Mouse (Mus musculus): Measurements from ENCODE around the gene Bbs9. TPM values are rescaled to one million over a fixed set of nuclear protein-coding genes. Genes with fewer than 3 reads are reported as not detected.

Gene Bbs9
- polyA plus RNA-seq, 1 experiment from 2014 or later = 15.5 TPM

DNA sequence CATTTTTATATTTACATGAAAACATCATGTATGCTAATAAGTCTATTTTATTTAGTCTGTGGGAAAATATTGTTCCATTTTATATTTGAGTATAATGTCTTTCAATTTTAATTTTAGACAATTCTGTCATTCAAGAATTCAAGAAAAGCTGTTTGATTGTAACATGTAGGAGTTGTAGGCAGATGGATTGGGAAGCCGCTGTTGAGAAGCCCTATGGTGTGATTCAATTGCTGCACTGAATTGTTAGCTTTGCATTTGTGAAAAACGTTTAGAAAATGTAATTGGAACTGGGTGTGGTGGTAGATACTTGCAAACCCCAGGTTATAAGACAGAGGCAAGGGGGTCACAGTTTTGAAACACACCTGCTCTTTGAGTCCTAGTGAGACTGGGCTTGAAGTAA is 121.1 kb downstream of the Bbs9 start:
- 61% methylated on average over 2 of the region's 2 CpGs for WGBS (ENCODE audit: missing documents)
- Histone ChIP-seq H3K79me2 (ENCODE audit: inconsistent target) (no peaks in the 10 kb centered on the region), H3K27ac (no peak overlapping the region), H3K36me3 (ENCODE audit: inconsistent target) (no peaks in the 10 kb centered on the region), H3K4me3 (ENCODE audit: inconsistent target) (no peak overlapping the region)

GRCm38 (mm10) chr9:22613271-22613824 is 137.8 kb downstream of the Bbs9 start:
- Histone ChIP-seq H3K27ac (no peak overlapping the region), H3K4me3 (ENCODE audit: inconsistent target) (no peak overlapping the region), H3K36me3 (ENCODE audit: inconsistent target) (no peaks in the 10 kb centered on the region), H3K79me2 (ENCODE audit: inconsistent target) (no peaks in the 10 kb centered on the region)
- 97% methylated on average over 6 of the region's 6 CpGs for WGBS (ENCODE audit: missing documents)

DNA sequence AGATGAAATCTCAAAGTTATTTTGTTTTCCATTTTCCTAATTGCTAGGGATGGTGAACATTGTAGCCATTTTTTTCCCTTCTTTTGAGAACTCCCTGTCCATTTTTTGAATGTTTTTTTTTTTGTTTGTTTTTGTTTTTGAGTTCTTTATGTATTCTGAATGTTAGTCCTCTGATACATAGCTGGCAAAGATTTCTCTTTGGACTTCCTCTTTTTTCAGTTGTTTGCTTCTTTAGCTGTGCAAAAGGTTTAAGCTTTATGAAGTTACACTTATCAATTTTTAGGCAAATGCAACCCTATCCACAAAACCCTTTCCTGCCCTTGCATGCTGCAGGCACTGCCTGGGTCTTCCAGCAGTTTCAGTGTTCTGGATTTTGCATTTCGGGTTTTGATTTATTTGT is 143.7 kb downstream of the Bbs9 start:
- H3K27ac ChIP-seq = no peak overlapping the region
- H3K79me2 ChIP-seq (ENCODE audit: inconsistent target) = no peaks in the 10 kb centered on the region
- H3K4me3 ChIP-seq (ENCODE audit: inconsistent target) = no peak overlapping the region
- WGBS (ENCODE audit: missing documents) = 82% methylated on average over 1 of the region's 1 CpGs
- H3K36me3 ChIP-seq (ENCODE audit: inconsistent target) = no peaks in the 10 kb centered on the region

GRCm38 (mm10) chr9:22624966-22625365 is 149.5 kb downstream of the Bbs9 start:
- Histone ChIP-seq H3K27ac (no peak overlapping the region), H3K4me3 (ENCODE audit: inconsistent target) (no peak overlapping the region), H3K79me2 (ENCODE audit: inconsistent target) (no peaks in the 10 kb centered on the region), H3K36me3 (ENCODE audit: inconsistent target) (no peaks in the 10 kb centered on the region)
- 50% methylated on average over 9 of the region's 9 CpGs for WGBS (ENCODE audit: missing documents)

- Histone ChIP-seq H3K36me3 (ENCODE audit: inconsistent target) (no peaks in the 10 kb centered on the region), H3K79me2 (ENCODE audit: inconsistent target) (no peaks in the 10 kb centered on the region), H3K27ac (no peak overlapping the region), H3K4me3 (ENCODE audit: inconsistent target) (no peak overlapping the region)
- WGBS (ENCODE audit: missing documents) = 88% methylated on average over 2 of the region's 3 CpGs
These were observed 150.5 kb downstream of the Bbs9 start for GRCm38 (mm10) chr9:22626014-22626413.

DNA sequence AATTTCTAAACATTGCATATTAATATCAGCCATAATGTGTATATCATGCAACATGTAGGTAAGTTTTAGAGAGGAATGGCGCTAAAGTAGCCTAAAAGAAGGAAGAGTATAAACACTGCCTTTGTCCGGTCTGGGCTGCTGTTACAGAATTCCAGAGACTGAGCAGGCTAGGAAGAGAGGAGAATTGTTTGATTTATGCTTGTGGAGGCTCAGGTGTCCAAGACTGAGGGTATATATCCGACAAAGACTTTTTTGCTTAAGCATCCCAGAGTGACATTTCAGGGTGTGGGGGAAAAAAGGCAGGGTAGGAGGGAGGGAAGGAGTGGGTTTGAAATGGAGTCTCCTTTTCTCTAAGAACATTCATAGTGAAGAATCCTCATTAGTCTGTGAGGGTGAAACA is 152.4 kb downstream of the Bbs9 start:
- H3K27ac ChIP-seq = no peak overlapping the region
- H3K79me2 ChIP-seq (ENCODE audit: inconsistent target) = no peaks in the 10 kb centered on the region
- H3K4me3 ChIP-seq (ENCODE audit: inconsistent target) = no peak overlapping the region
- H3K36me3 ChIP-seq (ENCODE audit: inconsistent target) = no peaks in the 10 kb centered on the region
- 97% methylated on average over 3 of the region's 3 CpGs for WGBS (ENCODE audit: missing documents)

GRCm38 (mm10) chr9:22632800-22633485 is 157.4 kb downstream of the Bbs9 start:
- H3K36me3 ChIP-seq (ENCODE audit: inconsistent target) = no peaks in the 10 kb centered on the region
- H3K79me2 ChIP-seq (ENCODE audit: inconsistent target) = no peaks in the 10 kb centered on the region
- 96% methylated on average over 9 of the region's 9 CpGs for whole genome bisulfite sequencing (ENCODE audit: missing documents)
- H3K4me3 ChIP-seq (ENCODE audit: inconsistent target) = no peak overlapping the region
- H3K27ac ChIP-seq = no peak overlapping the region

DNA sequence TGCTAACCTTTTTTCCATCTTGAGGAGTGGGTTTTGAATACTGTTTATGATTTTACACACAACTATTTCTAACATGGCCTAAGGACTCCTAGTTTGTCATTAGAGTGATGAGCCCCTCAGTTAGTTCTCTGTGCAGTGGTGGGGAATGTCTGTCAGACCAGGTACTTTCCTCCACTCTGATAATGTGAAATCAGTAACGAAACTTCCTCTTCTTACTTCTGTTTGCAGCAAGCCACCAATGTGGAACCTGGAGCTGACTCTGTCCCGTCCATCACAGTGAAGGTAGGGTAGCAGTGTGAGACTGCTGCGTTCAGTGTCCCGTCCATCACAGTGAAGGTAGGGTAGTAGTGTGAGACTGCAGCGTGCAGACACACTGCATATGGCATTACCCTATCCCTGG is 163.0 kb downstream of the Bbs9 start:
- Histone ChIP-seq H3K36me3 (ENCODE audit: inconsistent target) (no peaks in the 10 kb centered on the region), H3K79me2 (ENCODE audit: inconsistent target) (no peaks in the 10 kb centered on the region), H3K4me3 (ENCODE audit: inconsistent target) (no peak overlapping the region), H3K27ac (no peak overlapping the region)
- 69% methylated on average over 5 of the region's 5 CpGs for WGBS (ENCODE audit: missing documents)

- no peak overlapping the region for H3K4me3 ChIP-seq (ENCODE audit: inconsistent target)
- 14% methylated on average over 13 of the region's 13 CpGs for WGBS (ENCODE audit: missing documents)
- H3K27ac ChIP-seq = no peak overlapping the region
- no peaks in the 10 kb centered on the region for H3K79me2 ChIP-seq (ENCODE audit: inconsistent target)
- no peaks in the 10 kb centered on the region for H3K36me3 ChIP-seq (ENCODE audit: inconsistent target)
These were observed 165.3 kb downstream of the Bbs9 start for GRCm38 (mm10) chr9:22640683-22641431.

DNA sequence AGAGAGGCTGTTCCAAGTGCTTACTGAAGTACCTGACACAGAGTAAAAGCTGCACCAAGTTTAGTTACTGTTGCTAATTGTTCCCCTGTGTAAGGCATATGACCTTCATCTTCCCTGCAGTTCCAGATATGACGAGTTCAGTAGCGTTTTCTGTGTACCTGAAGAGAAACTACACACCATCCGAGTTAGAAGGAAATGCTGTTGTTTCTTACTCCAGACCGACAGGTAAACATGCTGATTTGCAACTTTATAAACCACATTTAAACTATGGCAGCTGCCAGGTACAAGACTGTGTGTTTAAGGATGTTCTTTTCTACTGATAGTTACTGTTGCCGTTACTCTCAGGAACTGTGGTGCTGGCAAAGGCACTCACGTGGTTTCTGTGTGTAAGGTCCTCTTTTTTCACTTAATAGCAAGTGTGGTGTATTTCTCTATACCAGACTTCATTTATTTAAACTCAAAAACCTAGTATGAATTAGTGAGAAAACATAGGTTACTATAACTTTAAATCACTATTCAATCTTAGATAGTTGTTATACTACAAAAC is 170.4 kb downstream of the Bbs9 start:
- Histone ChIP-seq H3K27ac (no peak overlapping the region), H3K36me3 (ENCODE audit: inconsistent target) (no peaks in the 10 kb centered on the region), H3K4me3 (ENCODE audit: inconsistent target) (no peak overlapping the region), H3K79me2 (ENCODE audit: inconsistent target) (no peaks in the 10 kb centered on the region)
- 25% methylated on average over 6 of the region's 6 CpGs for WGBS (ENCODE audit: missing documents)

DNA sequence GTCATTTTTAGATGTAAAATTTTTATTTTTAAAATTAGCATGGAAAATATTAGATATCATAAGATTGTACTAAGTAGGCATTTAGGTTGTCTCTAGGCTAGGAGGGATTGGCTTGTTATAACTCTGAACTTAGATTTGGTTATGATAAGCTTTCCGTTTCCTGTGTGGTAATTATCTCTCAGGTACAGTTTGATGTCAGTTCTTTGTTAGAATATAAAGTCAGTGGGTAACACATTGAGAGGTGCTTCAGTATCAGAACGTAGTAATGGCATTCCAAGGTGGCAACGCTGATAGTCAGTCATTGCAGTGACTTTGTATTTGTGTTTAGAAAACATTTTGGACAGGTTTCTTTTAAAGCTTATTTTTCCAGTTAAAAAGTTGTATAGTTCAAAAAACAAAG is 170.9 kb downstream of the Bbs9 start:
- no peak overlapping the region for H3K27ac ChIP-seq
- WGBS (ENCODE audit: missing documents) = 84% methylated on average over 3 of the region's 3 CpGs
- no peaks in the 10 kb centered on the region for H3K79me2 ChIP-seq (ENCODE audit: inconsistent target)
- H3K36me3 ChIP-seq (ENCODE audit: inconsistent target) = no peaks in the 10 kb centered on the region
- no peak overlapping the region for H3K4me3 ChIP-seq (ENCODE audit: inconsistent target)

DNA sequence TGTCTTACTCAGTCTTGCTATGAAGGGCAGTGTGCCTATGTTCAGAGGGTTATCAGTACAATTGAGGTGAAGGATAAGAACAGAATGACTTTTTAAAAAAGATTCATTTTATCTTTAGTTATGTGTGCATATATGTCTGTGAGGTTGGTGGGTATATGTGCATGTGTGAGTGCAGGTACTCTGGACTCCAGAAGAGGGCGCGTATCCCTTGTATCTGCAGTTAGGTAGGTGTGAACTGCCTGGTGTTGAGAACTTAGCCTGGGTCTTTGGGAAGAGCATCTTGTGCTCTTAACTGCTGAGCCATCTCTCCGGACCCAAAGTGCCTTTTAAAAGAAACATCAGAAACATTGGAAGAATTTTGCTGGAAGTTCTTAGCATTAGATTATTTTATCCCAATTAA is 172.6 kb downstream of the Bbs9 start:
- Histone ChIP-seq H3K27ac (no peak overlapping the region), H3K4me3 (ENCODE audit: inconsistent target) (no peak overlapping the region), H3K79me2 (ENCODE audit: inconsistent target) (no peaks in the 10 kb centered on the region), H3K36me3 (ENCODE audit: inconsistent target) (no peaks in the 10 kb centered on the region)
- 96% methylated on average over 3 of the region's 3 CpGs for WGBS (ENCODE audit: missing documents)

DNA sequence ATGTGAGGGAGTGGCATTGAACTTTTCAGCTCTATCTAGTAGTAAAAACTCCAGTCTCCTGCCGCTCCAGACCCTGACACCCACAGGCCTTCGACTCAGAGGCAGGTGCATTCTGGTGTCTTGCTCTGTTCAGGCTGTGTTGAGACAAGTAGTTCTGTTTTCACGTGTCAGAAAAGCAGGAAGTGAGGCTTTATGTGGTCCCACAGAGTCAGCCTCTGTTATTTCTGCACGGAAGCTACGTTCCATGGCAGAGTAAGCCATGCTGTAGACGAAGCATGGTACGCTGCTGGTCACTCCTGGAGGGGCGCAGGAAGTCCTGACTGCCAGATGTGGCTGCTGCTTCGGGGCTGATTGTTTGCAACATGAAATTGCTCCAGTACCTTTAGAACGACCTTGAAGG is 174.1 kb downstream of the Bbs9 start:
- Histone ChIP-seq H3K36me3 (ENCODE audit: inconsistent target) (no peaks in the 10 kb centered on the region), H3K27ac (no peak overlapping the region), H3K79me2 (ENCODE audit: inconsistent target) (no peaks in the 10 kb centered on the region), H3K4me3 (ENCODE audit: inconsistent target) (no peak overlapping the region)
- 18% methylated on average over 10 of the region's 10 CpGs for WGBS (ENCODE audit: missing documents)

GRCm38 (mm10) chr9:22650781-22651180 is 175.3 kb downstream of the Bbs9 start:
- Histone ChIP-seq H3K4me3 (ENCODE audit: inconsistent target) (no peak overlapping the region), H3K79me2 (ENCODE audit: inconsistent target) (no peaks in the 10 kb centered on the region), H3K36me3 (ENCODE audit: inconsistent target) (no peaks in the 10 kb centered on the region), H3K27ac (no peak overlapping the region)
- WGBS (ENCODE audit: missing documents) = 90% methylated on average over 1 of the region's 1 CpGs

GRCm38 (mm10) chr9:22651619-22652018 is 176.1 kb downstream of the Bbs9 start:
- Histone ChIP-seq H3K4me3 (ENCODE audit: inconsistent target) (no peak overlapping the region), H3K27ac (no peak overlapping the region), H3K36me3 (ENCODE audit: inconsistent target) (no peaks in the 10 kb centered on the region), H3K79me2 (ENCODE audit: inconsistent target) (no peaks in the 10 kb centered on the region)
- WGBS (ENCODE audit: missing documents) = 100% methylated on average over 3 of the region's 3 CpGs

All from macrophage (primary cell).